Mouse (Mus musculus): ENCODE data around the gene Cyth4. TPM values are rescaled to one million over a fixed set of nuclear protein-coding genes. Genes with fewer than 3 reads are reported as not detected.

The Cyth4 gene
- total RNA-seq, 2 experiments from 2014 or later: 3.1 to 7.7 TPM

DNA sequence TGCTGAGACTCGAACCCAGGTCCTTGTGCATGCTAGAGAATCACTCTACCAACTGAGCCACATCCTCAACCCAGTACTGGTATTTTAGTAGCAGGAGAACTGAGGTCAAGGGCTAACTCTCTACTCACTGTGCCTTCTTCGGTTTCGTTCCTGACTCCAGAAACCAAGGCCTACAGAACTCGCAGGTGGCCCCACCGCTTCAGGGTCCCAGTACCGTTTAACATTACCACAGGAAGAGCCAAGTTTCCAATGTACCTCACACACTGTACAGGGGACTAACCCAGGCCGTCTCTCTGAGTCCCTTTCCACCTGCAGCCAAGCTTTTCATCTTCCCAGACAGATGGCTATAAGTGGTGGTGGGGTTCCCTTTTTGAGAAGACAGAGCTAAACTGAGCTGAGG, 11.4 kb upstream of the Cyth4 start:
- no peak for DNase-seq

DNA sequence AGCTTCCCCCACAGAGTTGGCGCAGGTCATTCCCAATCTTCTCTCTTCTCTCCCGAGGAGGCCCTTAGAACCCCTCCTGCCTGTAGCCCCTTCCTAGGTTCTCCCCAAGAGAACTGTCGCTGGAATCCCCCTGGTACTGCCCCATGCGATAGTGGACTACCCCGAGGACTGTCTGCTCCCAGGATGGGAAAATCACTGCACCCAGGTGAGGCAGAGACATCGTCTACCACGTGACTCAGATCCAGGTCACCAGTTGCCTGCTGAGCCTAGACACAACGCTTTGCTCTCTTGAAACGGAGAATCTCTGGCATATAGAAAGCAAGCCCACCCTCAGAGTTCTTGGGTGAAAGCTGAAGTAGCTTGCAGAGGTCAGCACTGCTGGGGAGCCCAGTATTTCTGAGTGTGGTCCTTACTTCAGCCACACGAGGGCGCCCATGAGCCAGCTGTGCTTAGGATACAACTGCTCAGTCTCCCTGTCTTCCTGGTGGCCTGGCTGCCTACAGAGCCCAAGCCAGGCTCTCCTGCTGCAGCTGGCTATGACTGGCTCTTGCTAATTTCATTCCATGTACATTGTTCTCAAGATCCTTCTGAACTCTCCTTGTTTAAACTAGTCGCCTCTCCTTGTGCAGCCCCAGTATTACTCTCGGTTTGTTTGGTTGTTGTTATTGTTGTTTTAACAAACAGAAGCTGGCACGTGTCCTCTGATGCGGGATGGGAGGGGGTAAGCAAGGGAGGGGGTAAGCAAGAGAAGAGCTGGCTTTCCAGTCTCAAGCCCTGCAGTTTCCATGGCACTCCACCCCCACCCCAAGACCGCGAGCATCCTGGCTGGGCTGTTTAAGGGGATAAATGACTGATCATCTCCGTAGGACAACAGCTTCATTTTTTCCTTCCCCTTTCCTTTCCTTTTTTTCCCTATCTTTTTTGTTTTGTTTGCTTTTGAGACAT, 9.5 kb upstream of the Cyth4 start:
- peak; percentile 89 for DNase-seq

DNA sequence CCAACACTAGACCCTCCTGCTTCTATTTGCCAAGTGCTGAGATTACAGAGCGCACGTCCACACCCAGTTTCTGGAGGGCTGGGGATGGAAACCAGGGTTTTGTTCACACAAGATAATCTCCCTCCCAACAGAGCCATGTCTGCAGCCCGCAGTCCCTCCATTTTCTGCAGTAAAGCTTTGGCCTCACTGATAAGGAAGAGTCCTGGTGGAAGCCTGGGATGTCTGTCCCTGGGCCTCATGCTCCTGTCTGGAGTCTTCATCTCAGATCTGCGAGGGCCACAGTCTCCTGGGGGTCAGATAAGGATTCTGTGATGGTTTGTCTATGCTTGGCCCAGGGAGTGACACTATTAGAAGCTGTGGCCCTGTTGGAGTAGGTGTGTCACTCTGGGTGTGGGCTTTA, 8.8 kb upstream of the Cyth4 start:
- no peak for DNase-seq

DNA sequence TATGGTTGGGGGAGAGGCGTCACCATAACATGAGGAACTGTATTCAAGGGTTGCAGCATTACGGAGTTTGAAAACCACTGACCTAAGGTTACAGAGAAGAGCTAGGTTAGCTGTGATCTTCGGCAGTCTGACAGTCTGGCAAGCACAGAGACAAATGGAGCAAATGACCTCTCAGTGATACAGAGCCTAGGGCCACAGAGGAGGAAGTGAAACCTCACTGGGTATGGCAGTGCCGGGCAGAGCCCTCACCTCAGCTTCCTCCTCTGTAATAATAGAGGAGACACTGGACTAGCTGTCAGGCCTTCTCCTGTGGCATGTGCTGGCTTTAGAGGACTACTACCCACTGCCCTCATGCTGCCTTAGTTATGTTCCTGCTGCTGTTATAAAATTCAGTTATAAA, 7.9 kb upstream of the Cyth4 start:
- DNase-seq: no peak

DNA sequence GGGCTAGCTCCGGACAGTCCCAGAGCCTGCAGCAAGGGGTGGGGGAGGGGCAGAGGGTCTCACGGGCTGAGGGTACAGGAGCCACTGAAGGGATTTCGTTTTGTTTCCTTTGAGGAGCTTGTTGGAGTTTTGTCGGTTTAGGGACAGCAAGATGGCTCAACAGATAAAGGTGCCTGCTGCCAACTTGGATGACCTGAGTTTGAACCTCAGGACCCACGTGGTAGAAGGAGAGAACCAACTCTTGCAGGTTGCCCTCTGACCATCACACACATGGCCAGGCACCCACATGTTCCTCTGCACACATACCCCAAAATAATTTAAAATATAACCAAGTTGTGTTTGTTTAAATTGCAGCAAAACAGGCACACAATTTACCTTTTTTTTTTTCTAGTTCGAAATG, 6.9 kb upstream of the Cyth4 start:
- no peak for DNase-seq

DNA sequence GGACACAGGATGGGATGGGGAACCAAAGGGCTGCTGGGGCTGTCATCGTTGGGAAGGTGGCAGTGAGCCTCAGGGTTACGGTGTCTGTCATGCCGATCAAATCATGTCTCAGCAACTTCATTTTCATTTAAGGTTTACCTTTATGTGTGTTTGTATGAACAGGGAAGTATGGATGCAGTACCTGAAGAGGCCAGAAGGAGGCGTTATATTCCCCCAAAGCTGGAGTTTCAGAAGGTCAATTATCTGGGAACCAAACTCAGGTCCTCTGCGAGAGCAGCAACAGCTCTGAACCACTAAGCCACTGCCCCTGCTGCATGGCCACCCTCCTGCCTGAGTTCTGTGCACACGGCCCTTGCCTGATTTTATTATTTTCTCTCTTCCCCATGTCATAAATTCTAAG, 6.1 kb upstream of the Cyth4 start:
- no peak for DNase-seq

DNA sequence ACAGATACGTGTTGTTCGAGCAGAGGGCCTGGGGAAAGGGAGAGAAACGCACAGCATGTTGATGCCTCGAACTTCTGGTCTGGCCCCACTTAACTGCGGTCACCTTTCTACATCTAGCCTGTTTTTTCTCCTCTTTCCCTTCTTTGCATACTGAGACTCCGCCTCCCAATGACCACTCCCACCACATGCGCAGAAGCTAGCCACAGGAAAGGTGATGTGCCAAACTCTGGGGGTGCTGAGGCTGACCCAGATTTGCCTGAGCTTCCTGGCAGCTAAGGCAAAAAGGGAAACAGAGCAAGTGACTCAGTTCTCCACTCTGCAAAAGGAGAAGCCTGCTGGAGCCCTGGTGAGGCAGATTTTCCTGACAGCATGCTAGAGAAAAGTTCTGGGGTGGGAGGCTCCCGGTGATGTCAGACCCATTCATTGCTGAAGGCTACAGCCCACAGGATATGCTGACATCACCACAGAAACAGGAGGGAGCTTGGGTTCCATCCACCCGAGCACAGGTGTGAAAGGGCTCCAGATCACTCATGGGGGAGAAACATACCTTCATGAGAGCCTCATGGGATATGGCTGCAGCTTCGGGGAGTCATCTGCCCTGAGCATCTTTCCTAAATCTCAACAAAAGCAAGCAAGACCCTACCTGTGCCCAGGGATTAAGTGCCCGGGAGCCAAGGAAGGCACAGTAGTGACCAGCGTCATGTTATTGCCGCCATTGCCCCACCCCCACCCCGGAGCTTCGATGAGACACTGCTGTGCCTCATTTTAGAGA, 5.0 kb upstream of the Cyth4 start:
- DNase-seq: no peak

DNA sequence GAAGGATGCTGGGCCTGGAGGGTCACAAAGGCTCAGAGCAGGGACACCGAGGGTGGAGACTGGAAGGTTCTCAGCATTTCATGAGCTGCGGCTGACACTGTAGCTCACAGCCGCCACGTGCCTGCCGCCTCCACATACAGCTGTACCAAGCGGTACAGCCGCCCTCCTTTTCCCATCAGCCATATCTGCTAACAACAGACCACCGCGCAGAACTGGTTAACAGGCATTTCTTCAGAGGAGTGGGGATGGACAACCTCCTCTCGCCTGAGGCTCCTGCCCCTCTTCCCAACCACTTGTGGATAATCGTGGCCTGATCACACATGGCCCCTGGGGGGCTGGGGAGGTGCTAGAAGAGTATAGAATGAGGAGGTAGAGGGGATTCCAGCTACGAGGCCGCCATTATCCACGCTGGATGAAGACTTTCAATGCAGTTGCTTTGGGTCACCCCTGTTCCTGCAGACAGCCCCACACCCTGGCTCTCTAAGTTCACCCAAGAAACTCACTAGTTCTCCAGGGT, 4.3 kb upstream of the Cyth4 start:
- no peak for DNase-seq

DNA sequence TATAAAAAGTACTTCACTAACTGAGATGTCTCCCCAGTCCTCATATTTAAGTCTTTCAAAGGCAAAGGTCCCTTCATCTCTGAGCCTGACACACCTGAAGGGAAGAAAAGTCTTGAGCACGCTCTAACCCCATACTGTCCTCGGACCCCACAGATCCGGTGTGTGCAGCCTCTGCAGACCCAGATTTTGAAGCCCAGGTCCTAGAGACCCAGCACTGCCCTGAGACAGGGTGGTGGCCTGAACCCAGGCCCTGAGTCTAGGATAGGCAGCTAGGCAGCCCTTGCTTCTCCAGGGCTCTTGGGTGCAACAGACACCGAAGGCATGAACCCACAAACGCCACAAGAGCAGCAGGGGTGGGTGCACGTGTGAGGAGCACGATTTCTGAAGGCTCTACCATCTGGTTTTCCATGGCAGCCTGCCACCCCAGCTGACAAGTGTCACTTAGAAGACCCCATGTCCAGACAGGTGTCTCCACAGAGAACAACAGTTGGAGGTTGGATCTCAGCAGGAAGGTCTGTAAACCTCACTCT, 2.9 kb upstream of the Cyth4 start:
- no peak for DNase-seq

DNA sequence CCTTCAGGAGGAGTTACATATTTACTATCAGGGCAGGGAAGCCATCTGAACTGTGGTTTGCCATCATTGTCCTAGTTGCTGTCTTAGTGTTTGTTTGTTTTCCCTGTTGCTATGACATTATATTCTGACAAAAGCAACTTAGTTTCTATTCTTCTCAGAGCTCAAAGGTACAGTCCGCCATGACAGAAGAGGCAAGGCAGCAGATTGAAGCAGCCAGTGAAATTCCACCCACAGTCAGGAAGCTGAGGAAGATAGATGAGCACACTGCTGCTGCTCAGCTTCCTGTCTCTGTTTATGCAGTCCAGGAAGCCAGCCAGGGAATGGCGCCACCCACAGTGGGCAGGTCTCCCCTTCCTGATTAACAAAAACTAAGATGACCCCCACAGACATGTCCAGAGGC, 2.0 kb upstream of the Cyth4 start:
- no peak for DNase-seq

DNA sequence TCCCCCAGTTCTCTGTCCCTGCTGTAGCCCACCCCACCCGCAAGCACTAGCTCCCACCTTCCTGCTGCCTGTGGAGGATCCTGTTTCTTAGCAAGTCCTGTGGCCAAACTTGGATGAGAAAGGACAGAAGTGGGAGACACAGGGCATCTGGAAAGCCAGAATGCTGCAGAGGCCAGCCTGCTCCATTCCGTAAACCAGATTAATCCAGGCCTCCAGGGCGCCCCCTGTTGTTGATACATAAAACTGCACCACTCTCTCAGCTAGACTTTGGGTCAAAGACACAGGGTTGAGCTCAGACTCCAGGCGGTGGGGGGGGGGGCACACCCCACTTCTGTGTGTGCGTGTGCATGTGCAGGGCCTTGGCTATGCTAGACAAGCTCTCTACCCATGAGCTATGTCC, 1.4 kb upstream of the Cyth4 start:
- no peak for DNase-seq

DNA sequence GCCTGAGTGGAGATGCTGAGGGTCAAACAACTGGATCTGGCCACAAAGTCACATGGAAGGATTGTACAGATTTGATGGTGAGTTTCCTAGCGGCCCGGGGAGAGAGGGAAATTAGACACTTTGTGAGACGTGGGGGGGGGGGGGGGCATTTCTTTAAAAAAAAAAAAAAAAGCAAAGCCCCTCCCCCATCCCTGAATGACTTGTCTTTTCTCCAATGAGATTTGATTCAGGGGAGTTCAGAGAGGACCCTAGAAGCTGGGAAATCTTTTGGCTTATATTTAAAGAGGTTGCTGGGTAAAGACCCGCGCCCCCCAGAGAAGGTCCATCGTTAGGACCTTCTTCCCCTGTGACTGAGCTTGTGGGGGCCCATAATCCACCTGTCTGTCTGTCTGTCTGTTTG, 343 bp upstream of the Cyth4 start:
- DNase-seq: no peak

DNA sequence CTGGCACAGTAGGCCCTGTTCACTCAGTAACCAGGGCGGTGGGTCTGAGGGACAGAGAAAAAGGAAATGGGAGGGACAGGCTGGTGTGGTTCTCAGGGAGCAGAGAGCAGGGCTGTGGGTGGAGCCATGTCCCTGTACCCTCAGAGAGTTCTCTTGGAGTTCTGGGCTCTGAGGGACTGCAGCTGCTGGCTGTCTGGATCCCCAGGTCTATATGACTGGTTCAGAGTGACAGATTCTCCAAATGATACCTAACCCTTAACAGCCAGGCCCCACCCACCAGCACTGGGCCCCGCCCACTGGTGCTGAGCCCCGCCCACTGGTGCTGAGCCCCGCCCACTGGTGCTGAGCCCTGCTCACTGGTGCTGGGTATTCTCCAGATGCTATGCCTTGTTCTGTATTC, 882 bp downstream of the Cyth4 start:
- peak; percentile 43 for DNase-seq

DNA sequence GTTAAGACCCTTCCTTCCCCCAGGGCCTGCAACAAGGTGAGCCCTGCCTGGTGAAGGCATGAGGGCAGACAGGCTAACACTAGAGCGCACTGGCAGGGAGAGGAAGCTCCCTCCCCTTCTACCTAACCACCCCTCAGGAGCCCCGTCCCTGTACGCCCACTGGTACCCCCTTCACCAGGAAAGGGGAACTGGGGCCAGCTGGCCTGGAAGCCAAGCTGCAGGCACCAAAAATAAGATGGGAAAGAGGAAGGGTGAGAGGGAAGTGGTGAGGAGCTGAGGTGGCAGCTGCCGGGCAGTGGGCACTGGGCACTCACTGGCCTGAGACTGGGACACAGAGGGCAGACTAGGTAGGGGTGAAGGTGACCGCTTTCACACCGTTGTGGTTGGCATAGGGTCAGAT, 2.3 kb downstream of the Cyth4 start:
- no peak for DNase-seq

DNA sequence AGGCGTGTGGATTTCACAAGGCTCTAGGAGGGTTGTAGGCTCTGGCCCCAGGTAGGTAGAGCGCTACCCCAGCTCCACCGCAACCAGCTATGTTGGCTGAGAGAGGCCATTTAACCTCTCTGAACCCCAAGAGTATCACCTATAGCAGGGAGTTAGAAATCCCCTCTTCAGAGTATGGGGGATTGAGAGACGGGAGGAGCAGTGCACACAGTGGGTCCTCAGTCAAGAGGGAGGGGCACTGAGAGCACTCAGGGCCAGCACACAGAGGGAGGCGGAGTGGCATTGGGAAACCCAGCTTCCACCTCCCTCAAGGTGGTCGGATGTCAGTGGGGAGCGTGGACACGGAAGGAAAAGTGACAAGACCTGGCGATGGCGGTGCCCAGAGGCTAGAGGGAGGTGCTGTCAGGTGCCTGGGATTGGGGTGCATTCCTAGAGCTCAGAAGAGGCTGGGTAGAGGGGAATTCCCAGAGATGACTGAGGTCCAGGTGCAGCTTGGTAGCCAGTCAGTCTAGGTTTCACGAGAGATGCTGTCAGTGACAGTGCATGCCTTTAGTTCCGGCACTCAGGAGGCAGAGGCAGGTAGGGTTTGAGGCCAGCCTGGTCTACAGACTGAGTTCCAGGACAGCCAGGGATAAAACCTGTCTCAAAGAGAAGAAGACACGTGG, 2.8 kb downstream of the Cyth4 start:
- no peak for DNase-seq

DNA sequence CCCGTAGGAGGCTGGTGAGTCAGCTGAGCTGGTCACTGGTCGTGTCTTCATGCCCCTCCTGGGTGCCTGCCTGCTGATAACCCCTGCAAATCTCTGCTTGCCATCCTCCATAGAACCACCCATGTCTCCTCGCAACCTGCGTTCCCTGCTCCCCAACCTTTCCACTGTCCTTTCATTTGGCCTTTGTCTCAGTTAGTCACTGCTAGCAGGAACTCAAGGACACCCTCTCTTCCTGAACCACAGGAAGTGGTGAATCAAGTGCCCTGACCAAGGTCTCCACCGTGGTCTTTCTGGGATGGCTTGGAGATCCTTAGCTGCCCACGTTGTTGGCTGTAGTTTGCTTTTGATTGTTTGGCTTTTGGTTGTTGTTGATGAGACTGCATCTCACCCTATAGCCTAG, 4.3 kb downstream of the Cyth4 start:
- no peak for DNase-seq

DNA sequence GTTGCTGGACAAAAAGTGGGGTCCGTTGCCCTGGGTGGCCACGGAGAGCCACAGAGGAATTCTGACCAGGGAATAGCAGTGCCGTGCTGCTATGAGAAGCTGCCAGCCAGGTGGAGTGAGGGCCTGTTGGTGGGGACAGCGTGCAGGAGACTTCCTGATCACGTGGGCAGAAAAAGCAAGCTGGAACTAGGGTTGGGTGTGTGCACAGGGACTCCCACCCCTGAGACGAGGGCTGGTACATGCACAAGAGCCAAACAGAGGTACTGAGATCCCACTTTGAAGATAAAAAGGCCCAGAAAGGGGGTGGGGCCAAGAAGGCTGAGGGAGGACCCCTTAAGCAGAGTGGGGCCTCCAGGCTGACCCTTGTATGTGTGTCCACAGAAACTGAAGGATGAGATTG, 7.4 kb downstream of the Cyth4 start:
- no peak for DNase-seq

DNA sequence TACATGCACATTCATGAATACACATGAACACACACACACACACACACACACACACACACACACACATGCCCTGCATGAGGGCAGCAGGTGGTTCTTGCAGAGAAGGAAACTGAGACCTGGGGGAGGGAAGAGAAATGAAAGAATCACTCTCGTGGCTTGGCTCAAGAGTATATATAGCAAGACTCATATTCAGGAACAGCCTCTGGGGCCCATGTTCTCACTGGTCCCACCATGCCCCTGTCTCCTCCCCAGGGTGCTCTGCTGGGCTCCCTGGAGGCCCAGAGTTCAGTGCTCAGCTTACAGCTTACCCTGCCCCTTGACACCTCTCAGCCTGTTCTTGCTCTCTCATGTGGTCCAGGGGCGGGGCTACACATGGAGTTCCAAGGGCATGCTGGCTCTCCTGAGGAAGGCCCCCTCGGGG, 8.5 kb downstream of the Cyth4 start:
- no peak for DNase-seq

DNA sequence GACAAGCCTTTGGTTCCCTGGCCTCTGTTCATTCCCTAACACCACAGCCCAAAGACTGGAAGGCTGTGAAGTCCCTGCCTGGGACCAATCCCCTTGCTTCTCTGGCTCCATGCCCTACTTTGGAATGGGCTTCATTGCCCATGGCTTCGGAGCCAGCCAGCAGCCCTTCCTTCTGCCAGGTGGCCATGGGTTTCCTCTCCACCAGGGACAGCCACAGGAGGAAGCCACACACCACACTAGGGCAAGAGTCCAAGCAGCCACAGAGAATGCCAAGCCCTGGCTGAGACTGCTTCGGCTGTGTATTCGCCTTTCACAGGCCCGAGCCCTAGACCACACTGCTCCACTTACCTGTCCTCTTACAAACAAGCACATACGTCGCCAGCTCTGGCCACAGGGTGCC, 9.2 kb downstream of the Cyth4 start:
- DNase-seq: peak; percentile 40

DNA sequence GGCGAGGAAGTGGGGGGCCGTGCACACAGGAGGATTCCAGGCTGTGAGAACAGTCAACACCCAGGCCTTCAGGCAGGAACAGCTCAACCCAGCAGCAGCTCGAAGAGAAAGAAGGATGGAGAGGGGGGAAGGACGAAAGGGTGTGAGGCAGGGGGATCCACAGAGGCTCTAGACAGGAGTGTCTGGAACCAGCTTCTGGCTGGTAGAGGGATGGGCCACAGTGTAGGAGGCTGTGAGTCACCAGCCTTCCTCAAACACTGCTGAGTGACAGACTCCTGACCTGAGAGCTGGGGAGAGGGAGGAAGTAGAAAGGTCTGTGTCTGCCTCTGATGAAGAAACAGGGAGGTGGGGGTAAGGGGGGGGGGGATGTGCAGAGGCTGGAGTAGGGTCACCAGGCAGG, 10.6 kb downstream of the Cyth4 start:
- DNase-seq: no peak

DNA sequence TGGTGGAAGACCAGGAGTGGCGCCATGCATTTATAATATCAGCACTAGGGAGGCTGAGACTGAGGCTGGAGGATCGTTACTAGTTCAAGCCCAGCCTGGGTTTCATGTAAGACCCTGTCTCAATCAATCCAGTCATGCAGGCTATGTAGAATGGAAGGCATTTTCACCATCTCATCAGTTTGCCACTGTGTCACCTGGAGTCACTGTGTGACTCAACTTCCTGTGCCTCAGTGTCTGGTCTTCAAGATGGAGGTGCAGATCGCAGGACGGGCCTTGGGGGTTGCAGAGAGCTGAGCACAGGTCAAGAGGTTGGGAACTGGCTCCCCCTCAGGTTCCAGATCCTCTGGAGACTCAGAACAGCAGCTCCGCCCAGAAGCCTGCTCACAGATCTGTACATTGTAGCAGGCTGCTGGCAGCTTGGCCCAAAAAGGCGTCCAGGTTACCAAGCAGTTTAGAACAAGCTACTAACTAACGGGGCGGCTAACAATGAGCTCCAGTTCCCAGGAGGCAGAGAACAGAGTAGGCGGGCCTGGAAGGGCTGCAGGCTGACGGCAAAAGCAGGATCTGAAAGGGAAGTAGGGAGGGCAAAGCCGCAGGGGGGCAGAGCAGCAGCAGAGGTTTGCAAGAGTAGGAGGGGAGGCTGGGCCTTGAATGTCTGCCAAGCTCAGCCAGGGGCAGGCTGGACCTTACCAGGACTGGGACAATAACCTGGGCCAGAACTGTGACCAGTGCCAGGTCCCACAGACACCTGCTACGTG, 14.0 kb downstream of the Cyth4 start:
- DNase-seq: no peak

DNA sequence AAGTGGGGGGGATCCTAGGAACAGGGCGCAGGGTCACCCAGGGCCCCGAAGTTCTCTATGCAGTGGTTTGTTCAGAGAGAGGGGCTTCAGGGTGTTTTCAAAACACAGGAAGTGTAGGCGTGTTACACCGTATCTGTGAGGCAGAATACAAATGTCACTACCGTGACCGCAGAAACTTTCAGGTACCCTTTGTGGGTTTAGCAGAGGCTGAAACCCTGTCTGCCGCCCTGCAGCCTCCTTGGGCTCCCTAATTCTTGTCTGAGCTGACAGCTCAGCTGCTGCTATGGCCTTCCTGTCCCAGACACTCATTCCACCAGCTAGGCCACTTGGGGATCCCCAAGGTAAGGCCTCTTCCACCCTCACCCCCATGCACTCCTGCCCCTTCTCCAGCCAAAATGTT, 17.7 kb downstream of the Cyth4 start:
- DNase-seq: no peak
